Mouse (Mus musculus) forebrain, embryonic 16.5 days (tissue): ENCODE data around the gene Gm35315. TPM values are rescaled to one million over a fixed set of nuclear protein-coding genes. Genes with fewer than 3 reads are reported as not detected.

Experiments
- ATAC-seq: fragments of 200-750 bp; cut with Nextera tagmentation; 2 replicates; pipeline ENCODE4 v1.8.0; 2017; ENCODE audit warnings: mild to moderate bottlenecking, moderate library complexity
- H3K27ac ChIP-seq: fragments of 300-500 bp; sonication (generic); 2 replicates; pipeline ENCODE4 v1.5.1; 2014; ENCODE audit warnings: low read length, control low read depth
- H3K27me3 ChIP-seq: fragments of 300-500 bp; sonication (generic); replicated peaks from 2 replicates; pipeline ENCODE4 v1.6.1; 2014; ENCODE audit warnings: low read length; ENCODE audit not compliant: control insufficient read depth, insufficient read depth
- H3K36me3 ChIP-seq: fragments of 300-500 bp; sonication (generic); 2 replicates; pipeline ENCODE4 v1.6.1; 2014; ENCODE audit not compliant: control insufficient read depth, insufficient read depth
- H3K4me1 ChIP-seq: fragments of 300-500 bp; sonication (generic); replicated peaks from 2 replicates; pipeline ENCODE4 v1.6.1; 2014; ENCODE audit warnings: low read length; ENCODE audit not compliant: control insufficient read depth, insufficient read depth
- H3K4me2 ChIP-seq: fragments of 300-500 bp; sonication (generic); 2 replicates; pipeline ENCODE4 v1.6.1; 2014; ENCODE audit warnings: mild to moderate bottlenecking, low read length, control low read depth
- H3K4me3 ChIP-seq: fragments of 300-500 bp; sonication (generic); replicated peaks from 2 replicates; pipeline ENCODE4 v1.5.1; 2014; ENCODE audit warnings: mild to moderate bottlenecking, low read length, control low read depth
- H3K9ac ChIP-seq: fragments of 300-500 bp; sonication (generic); replicated peaks from 2 replicates; pipeline ENCODE4 v1.6.1; 2014; ENCODE audit warnings: low read depth, low read length, control low read depth
- H3K9me3 ChIP-seq: fragments of 300-500 bp; sonication (generic); 2 replicates; pipeline ENCODE4 v1.6.1; 2016; ENCODE audit warnings: low read length; ENCODE audit not compliant: control insufficient read depth
- WGBS: fragments of 180-500 bp; shearing (Covaris S2); extraction: QIAGEN DNeasy Blood & Tissue Kit; methylation state at CpG from one replicate; pipeline ENCODE4 v1.1.7; 2014; 5-methylcytosine and 5-hydroxymethylcytosine counted together
- polyA plus RNA-seq: library from polyadenylated mRNA; unstranded; fragments of >200 nt; fragmentation: Nextera tagmentation; extraction: Ambion mirVana; gene quantifications from 2 replicates; pipeline ENCODE4 v1.2.1, GENCODE M21; 2015

Gm35315 gene
- polyA plus RNA-seq, 1 experiment from 2014 or later: 1.7 TPM

DNA sequence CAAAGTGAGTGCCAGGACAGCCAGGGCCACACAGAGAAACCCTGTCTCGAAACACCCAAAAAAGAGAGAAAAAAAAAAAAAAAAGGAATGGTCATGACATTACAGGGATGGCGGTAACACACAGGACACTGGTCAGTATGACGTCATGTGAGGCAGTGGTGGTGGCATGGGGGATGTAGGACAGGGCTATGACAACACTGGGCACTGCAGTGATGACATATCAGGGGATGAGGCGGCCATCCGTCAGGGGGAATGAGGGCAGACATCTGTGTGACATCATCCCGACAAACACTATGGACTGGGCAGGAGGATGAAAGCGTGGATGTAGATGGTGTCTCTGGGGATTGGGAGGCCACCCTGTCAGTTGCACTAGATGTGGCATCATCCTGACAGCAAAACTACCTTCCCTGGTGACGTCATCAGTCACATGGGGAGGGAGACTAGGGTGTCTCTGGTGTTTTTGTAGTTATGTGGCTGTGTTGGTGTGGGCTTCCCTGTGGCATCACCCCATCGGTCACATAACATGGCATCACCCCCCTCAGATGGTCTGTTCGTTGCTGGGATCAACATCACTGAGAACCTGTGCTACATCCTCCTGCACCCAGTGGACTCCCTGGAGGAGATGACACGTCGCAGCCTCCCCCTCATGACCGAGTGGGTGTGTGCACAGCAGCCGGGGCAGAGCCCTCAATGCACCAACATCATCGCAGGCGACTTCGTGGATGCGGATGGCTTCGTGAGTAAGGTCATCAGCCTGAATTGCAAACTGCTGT, 8.8 kb upstream of the Gm35315 start:
- H3K4me1 ChIP-seq: peaks cover 27% of the 10 kb centered on the region
- H3K27ac ChIP-seq: no peak overlapping the region
- peaks cover 32% of the 10 kb centered on the region for H3K36me3 ChIP-seq
- 0 out of 2 replicates have a peak, but pooled peaks cover 2% of the 10 kb centered on the region for H3K9me3 ChIP-seq
- H3K4me3 ChIP-seq: no peak overlapping the region
- no peak overlapping the region for H3K4me2 ChIP-seq
- no peak for ATAC-seq
- WGBS: 94% methylated on average over 19 of the region's 19 CpGs
- no peaks in the 10 kb centered on the region for H3K27me3 ChIP-seq
- H3K9ac ChIP-seq: no peak overlapping the region

DNA sequence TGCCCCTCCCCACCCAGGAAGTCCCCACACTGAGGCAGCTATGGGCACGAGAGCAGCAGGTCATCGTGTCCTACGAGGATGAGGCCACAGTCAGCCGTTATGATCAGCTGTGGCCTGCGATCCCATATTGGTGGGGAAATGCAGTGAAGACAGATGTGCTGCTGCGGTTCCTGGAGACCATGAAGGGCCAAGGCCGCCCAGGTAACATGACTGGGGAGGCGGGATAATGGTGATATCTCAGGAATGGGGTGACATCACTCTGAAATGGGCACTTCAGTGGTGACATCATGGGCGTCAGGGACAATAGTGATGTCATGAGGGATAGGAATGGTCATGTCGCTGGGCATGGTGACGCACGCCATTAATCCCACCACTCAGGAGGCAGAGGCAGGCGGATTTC, 8.2 kb upstream of the Gm35315 start:
- Histone ChIP-seq H3K27ac (no peak overlapping the region), H3K27me3 (no peaks in the 10 kb centered on the region), H3K4me1 (peaks cover 27% of the 10 kb centered on the region), H3K9me3 (0 out of 2 replicates have a peak, but pooled peaks cover 2% of the 10 kb centered on the region), H3K36me3 (peaks cover 32% of the 10 kb centered on the region), H3K9ac (no peak overlapping the region), H3K4me2 (no peak overlapping the region), H3K4me3 (no peak overlapping the region)
- 91% methylated on average over 13 of the region's 13 CpGs for WGBS
- ATAC-seq: no peak

DNA sequence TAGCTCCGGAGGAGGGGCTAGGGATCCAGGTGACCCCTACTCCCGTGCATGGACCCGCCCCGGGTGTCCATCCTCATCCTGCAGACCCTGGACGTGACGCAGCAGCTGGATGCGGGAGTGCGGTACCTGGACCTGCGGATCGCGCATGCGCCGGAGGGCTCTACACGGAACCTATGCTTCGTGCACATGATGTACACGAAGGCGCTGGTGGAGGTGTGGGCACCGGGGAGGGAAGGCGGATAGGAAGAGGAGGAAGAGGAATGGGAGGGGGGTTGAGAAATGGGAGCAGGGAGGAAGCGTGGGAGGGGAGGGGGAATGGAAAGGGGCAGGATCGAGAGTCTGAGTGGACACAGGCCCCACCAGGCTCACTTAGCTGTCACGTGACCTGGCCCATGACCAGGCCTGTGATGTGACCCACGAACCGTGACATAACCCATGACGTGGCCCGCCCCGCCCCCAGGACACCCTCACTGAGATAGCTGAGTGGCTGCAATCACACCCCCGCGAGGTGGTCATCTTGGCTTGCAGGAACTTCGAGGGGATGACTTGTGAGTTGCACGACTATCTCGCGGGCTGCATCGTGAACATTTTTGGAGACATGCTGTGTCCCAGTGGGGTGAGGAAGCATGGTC, 7.6 kb upstream of the Gm35315 start:
- Histone ChIP-seq H3K4me2 (peak overlapping the region; percentile 63), H3K4me3 (peak overlapping the region; percentile 37), H3K9ac (peak overlapping the region; percentile 40), H3K9me3 (0 out of 2 replicates have a peak, but pooled peaks cover 2% of the 10 kb centered on the region), H3K27ac (no peak overlapping the region), H3K4me1 (peaks cover 25% of the 10 kb centered on the region), H3K27me3 (no peaks in the 10 kb centered on the region), H3K36me3 (peaks cover 32% of the 10 kb centered on the region)
- 19% methylated on average over 34 of the region's 34 CpGs for WGBS
- peak; percentile 41 for ATAC-seq

GRCm38 (mm10) chr5:110100921-110101631, 6.9 kb upstream of the Gm35315 start:
- H3K27me3 ChIP-seq: no peaks in the 10 kb centered on the region
- peak overlapping the region; percentile 40 for H3K9ac ChIP-seq
- 1% methylated on average over 36 of the region's 37 CpGs for WGBS
- no peak overlapping the region for H3K27ac ChIP-seq
- peak; percentile 8 for ATAC-seq
- peaks cover 17% of the 10 kb centered on the region for H3K4me1 ChIP-seq
- H3K4me3 ChIP-seq: peak overlapping the region; percentile 37
- peak overlapping the region; percentile 63 for H3K4me2 ChIP-seq
- 0 out of 2 replicates have a peak, but pooled peaks cover 2% of the 10 kb centered on the region for H3K9me3 ChIP-seq
- H3K36me3 ChIP-seq: peaks cover 32% of the 10 kb centered on the region

GRCm38 (mm10) chr5:110099656-110100580, 5.7 kb upstream of the Gm35315 start, which contains the start of gene Plcxd1:
Gene Plcxd1 (plus strand): TSS chr5:110099969.
- peak within 1 kb of the TSS; percentile 37 for H3K4me3 ChIP-seq
- no peak within 1 kb of the TSS for H3K27ac ChIP-seq
- H3K36me3 ChIP-seq: peaks cover 23% of the 10 kb centered on the region
- WGBS: 6% methylated on average over 25 of the region's 25 CpGs
- peak; percentile 16; the same call in 1 of the 2 replicates for ATAC-seq
- H3K9me3 ChIP-seq: 0 out of 2 replicates have a peak, but pooled peaks cover under 1% of the 10 kb centered on the region
- no peaks in the 10 kb centered on the region for H3K27me3 ChIP-seq
- peaks cover 18% of the 10 kb centered on the region for H3K4me1 ChIP-seq
- no peak within 1 kb of the TSS for H3K9ac ChIP-seq
- H3K4me2 ChIP-seq: peak within 1 kb of the TSS; percentile 63

- WGBS: 29% methylated on average over 1 of the region's 1 CpGs
- Histone ChIP-seq H3K27me3 (no peaks in the 10 kb centered on the region), H3K9me3 (no peaks in the 10 kb centered on the region), H3K4me2 (no peak overlapping the region), H3K4me3 (no peak overlapping the region), H3K4me1 (peaks cover 22% of the 10 kb centered on the region), H3K36me3 (peaks cover 14% of the 10 kb centered on the region), H3K27ac (no peak overlapping the region), H3K9ac (no peak overlapping the region)
- ATAC-seq: no peak
Measured at GRCm38 (mm10) chr5:110098991-110099477, 4.8 kb upstream of the Gm35315 start.

GRCm38 (mm10) chr5:110094847-110095213, 610 bp upstream of the Gm35315 start:
- H3K27me3 ChIP-seq: no peaks in the 10 kb centered on the region
- H3K4me1 ChIP-seq: peaks cover 7% of the 10 kb centered on the region
- H3K9me3 ChIP-seq: no peaks in the 10 kb centered on the region
- ATAC-seq: peak; percentile 9; the same call in 1 of the 2 replicates
- H3K4me2 ChIP-seq: peak overlapping the region; percentile 58
- WGBS: 1% methylated on average over 4 of the region's 4 CpGs
- peak overlapping the region; percentile 57 for H3K9ac ChIP-seq
- H3K4me3 ChIP-seq: peak overlapping the region; percentile 52
- H3K36me3 ChIP-seq: no peaks in the 10 kb centered on the region
- no peak overlapping the region for H3K27ac ChIP-seq

GRCm38 (mm10) chr5:110091546-110091945, 2.7 kb downstream of the Gm35315 start:
- Histone ChIP-seq H3K9me3 (no peaks in the 10 kb centered on the region), H3K4me3 (no peak overlapping the region), H3K27ac (no peak overlapping the region), H3K4me2 (no peak overlapping the region), H3K27me3 (no peaks in the 10 kb centered on the region), H3K9ac (no peak overlapping the region), H3K36me3 (no peaks in the 10 kb centered on the region), H3K4me1 (peaks cover 7% of the 10 kb centered on the region)
- WGBS: 62% methylated on average over 2 of the region's 2 CpGs
- no peak for ATAC-seq
